Mouse (Mus musculus): ENCODE measurements around the gene Cradd.
A peak's percentile ranks its signal among the peaks of the same experiment; 100 is the strongest.

Cradd gene

DNA sequence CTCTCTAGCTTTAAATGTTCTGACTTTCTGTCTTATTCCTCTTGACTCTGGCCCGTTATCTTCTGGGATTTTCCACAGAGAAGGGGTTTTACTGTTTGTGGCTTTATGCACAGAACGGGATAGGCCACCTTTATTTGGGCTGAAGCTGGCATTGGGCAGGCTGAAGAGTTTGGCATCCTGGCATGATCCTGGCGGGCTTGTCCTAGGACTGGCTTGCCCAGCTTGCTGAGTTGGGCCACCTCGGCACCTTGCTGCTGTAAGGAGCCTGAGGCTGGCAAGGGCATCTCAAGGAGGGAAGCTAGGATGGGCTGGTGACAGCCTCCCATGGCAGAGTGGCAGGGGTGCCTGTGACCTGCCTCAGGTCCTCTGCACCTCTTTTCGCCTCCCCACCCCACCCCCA, 55.6 kb downstream of the Cradd start:
- DNase-seq = no peak

DNA sequence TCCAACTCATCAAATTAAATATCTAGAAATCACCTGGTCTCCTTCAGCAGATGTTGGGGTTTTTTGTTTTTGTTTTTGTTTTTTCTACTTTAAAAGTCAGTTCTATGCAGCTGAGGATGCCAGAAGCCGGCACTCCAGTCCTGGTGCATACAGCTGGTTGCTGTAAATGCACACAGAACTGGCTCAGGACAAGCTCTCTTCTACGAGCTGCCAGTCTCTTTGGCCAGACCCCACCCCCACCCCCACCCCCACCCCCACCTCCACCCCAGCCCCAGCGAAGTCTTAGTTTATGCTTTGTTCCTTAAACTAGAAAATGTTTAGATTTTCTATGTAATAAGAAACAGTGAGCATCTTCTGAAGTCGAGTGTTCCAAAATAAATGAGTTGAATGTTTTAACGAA, 57.0 kb downstream of the Cradd start:
- no peak for DNase-seq

DNA sequence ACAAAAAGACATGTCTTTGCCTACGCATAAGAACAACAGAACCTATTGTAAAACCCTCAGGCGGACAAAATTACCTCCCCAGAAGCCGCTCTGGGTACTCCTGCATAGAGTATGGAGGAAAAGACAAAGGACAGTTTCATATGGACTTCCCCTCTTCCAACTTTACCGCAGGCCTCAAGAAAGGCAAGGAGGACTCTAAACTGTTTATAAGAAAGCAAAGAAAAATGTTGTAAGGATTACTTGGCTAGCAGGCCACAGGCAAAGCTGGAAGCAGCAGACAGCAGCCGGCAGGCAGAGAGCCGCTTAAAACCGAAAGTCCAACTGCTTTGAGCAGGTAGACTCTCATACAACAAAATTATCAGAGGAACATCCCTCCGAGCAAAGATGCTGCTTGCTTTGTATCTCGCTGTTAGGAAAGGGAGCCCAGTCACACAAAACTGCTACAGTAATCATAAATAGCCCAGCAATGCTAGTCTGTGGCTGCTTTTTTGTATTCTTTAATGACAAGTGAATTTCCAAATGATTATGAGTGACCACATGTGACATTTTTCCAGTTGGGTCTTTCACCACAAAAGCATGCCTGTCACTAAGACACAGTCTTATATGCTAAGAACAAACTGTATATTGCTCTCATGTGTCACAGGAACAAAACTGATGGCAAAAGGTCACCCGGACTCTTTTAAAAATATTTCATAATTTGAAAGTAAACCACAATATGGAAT, 57.7 kb downstream of the Cradd start:
- no peak for DNase-seq

DNA sequence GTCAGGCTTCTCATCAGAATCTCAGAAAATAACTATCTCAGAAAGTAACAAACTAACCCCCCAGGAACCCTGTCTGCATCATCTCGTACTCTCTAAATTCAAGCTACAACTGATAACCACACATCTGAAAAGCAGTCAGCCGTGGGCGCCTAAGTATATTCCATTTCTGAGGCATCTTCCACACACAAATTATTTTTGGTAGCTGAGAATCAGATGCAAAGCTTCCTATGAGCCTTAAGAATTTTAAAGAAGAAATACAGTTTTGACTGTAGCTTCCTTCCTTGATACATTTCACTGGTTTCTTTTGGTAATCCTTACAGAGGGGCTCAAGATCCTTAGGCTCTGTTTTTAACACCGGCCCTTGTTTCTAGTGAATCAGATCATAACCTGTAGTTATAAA, 58.4 kb downstream of the Cradd start:
- DNase-seq = no peak

DNA sequence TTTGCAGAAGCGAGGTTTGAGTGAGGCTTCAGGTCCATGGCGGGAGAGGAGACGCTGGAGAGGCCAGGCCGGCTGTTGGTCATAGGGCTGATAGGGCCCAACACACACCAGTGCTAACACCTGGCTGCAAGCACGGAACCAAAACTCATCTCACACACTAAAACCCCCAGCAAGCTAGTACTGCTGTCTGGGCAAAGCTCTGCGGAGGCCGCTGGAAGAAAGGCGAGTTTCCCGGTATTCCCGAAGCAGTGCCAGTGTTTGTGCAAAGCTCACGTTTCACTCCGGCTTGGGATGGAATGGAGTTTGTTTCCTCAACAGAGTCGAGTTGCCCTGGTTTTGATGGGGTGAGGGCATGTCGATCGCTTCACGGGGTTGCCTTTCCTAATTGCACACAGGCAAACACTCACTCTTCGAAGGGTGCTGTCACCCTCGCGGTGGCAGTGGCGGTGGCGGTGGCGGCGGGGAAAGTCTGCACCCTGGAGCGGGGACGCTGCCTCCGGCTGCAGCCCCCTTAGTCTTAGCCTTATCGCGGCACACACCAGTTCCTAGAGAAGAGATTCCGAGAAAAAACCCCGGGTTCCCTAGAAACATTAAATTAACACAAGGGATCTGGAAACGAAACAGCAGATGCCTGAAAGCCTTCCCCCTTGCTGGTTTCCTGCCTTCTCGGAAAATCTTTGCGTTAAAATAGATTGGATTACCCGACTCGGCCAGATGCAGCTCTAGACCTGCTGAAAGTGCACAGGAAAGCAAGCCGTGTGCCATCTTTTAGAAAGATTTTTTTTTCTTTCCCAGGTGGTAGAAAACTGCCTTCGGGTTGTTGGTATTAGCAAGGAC, 59.2 kb downstream of the Cradd start:
- peak; percentile 64 to 70 for DNase-seq

DNA sequence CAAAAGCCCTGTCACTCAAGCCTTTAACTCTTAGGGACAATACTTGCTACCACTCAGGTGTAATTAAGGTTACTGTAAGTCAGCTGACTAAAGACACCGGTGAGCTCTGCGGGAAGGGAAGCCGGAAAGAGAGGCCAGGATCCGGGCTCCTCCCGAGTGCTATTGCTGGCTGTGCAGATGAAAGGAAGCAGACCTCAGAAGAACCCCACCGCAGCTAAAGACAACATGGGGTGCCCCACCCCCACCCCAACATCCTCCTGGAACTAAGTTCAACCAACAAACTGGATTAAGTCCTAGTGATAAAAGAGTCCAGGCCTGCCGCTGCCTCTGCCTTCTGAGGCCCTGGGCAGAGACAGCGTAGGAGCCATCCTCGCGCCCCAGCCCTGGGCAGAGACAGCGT, 61.5 kb downstream of the Cradd start:
- no peak for DNase-seq

DNA sequence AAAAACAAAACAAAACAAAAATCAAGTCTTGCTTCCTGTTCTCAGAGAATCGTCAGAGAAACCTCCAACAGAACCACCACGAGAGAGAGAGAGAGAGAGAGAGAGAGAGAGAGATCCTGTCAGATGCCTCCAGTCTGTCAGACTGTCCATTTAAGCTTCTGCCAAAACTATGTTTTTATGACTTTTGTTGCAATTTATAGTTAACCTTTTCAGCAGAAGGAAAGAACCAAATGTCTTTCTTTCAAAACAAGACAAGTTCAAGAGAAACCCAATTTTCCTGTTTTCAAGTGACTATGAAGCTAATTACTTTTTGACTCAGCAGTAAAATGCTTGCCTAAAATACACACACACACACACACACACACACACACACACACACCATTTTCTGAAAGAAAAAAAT, 62.7 kb downstream of the Cradd start:
- no peak for DNase-seq

DNA sequence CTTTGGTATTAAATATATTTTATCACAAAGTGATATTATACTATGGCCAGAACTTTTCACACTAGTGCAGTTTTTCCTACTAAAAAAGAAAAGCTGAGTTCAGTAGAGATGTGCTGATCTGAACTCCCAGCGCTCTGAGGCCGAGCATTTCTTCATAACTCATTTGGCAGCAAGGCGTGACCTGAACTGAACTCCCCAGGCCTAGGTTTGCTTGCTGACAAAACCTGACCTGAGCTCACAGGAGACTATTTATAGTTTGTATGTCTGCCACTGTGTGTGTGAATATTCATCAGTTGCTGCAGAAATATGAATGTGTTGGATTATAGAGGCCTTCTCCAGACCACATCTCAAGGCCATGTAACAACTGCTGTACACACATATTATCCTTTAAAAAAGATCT, 63.5 kb downstream of the Cradd start:
- peak in 1 of 2 experiments; percentile 35 for DNase-seq

DNA sequence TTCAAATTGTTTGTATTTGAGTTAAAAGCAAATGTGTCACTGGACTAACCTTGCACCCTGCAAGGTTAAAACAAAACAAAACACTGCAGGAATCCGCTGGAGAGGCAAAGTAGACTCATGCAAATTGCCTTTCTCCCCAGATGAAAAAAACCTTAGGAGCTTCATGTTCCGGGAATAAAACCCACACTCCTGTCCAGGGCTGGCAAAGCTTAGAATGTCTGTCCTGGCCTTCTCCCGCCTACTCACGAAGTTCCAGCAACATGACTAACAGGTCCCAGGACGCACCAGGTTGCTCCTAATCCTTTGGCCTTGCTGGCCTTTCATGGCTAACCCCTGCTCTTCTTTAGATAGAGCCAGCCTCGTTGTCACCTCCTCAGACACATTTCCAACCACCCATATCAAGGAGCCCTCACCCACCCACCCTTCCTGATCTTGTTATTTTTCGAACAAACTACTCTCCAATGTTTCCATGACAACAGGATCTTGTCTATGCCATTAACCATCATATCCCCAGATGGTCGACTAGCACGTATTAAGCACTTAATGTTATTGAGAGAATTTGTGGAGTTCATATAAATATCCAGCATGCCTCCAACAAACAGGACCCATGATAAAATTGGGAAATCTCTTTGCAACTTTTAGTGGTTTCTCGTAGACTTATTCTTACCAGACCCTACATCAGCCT, 65.3 kb downstream of the Cradd start:
- DNase-seq = no peak

DNA sequence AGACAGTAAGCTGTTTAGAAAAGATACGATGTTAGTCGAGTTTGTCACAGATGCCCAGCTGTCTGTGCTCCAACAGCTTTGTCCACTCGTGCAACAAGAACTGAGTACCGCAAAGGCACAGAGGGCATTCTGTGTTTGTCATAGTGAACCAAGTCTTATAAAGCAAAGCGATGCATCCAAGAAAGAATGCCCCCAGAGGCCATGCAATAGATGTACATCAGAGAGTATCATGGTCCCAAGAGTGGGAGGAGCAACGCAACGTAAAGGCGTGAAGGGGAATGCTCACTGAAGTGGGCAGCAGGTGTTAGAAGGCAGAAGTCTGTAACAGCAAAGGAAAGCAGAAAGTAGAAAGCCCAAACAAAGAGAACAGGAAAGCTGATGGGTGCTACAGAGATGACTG, 66.0 kb downstream of the Cradd start:
- DNase-seq = no peak

DNA sequence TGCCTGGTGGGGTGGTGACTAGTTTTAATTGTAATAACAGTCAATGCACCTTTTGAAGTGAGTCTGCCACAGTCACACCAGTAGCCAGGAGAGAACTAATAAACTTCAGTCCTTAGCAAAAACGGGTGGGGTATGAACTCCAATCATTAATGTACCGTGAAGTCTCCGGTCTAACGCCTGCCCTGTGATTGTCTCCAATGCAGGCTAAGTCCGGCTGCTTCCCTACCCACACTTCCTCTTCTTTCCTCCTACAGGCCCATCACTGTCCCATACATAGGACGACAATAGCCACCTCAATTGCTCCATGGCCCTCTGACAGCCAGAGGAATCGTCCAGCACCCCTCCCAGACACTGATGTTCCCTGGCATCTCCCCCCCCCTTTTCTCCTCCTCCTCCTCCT, 67.8 kb downstream of the Cradd start:
- no peak for DNase-seq

DNA sequence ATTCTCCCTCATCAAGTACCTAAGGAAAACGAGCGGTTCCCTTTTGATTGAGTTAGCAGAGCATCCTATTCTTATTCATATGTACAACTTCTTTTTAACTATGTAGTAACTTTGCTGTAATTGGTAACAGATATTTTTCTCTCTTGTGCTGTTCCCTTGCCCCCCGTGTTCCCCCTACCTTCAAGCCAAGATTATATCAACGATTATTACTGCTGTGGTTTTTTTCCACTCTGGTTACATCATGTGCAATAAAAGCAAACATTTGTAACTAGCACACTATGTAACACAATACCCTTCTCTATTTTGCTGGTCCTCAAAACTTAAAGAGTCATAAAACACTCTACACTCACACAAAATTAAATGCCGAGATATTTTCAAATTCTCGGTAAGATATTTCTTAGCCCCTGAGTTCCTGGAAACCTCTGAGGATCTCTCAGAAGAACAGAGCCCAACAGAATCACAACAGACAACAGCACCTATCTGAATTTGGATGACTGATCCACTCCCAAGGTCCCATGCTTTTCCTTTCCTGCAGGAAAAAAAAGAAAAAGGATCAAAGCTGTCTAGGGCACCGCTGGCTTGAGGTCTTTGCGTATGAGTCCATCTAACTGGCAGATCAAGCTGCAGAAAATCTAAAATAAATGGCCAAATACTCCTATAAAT, 68.8 kb downstream of the Cradd start:
- no peak for DNase-seq

DNA sequence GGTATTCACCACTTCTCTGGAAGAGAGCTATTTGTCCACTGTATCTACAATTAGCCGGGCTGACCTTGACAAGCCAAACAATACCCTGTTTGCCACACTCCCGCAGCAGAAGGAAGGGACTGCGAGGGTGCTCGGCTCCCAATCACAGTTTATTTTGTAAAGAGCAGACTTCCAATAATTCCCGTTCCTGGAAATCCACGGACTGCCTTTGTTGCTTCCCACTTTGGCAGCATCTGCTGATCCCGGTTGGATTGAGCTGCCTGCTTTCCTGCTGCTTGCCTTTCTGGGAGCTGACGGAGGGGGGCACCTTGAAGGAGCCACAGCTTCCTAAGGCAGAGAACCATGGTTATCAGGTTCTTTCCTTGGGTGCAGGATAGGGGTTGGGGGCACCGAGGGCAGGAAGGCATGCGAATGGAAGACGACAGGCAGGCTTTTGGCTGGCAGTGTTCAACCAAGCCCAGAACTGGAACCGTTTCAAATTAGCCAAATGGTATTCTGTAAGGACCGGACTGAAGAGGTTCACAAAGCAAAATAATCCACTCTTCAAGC, 69.4 kb downstream of the Cradd start:
- DNase-seq = peak; percentile 27 to 54

DNA sequence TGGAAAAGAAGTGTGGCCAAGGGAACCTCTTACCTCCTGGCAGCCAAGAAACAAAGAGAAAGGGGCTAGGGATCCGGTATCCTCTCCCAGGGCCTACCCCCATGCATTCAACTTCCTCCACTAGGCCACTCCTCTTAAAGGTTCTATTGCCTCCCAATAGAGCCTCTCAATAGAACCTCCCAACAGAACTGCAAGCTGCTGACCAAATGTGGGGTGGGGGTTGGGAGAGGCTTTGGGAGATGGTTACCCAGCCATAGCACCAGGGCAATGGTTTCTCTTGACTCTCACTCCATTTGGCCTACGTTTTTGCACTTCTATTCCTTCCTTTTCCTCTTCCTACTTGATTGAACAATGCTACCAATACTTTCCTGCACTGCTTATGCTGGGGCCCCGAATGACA, 69.9 kb downstream of the Cradd start:
- no peak for DNase-seq

DNA sequence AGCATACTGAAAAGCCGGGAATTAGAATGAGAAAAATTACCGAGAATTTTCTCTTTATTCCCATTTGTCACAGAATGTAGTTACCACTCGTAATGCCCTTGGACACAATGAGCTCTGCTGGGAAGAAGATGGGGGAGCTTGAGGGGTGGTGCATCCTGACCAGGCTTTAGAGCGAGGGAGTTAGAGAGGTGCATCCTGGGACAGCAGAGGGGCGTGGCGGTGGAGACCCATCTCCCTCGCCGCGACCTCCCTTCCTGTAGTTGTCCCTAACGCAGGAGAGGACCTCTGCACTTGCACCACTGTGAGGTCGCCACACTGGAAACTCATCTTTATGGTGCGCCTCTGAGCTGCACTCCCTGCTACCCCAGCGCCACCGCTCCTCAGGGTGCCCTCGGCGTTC, 72.3 kb downstream of the Cradd start:
- DNase-seq = no peak

DNA sequence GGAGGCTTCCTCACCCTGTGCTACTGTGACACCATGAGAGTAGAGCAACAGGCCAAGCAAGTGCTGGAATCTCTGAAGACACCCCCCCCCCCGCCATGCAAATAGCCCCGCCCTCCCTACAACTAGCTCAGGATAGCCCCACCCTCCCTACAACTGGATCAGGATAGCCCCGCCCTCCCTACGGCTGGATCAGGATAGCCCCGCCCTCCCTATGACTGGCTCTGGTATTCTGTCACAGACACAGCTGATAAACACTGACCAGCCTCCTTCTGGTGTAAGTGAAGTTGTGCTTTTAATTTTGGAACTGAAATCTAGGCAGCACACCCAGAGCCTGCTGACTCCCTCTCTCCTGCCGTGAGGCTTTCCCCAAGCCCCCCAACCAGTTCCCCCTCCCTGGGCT, 75.6 kb downstream of the Cradd start:
- no peak for DNase-seq

DNA sequence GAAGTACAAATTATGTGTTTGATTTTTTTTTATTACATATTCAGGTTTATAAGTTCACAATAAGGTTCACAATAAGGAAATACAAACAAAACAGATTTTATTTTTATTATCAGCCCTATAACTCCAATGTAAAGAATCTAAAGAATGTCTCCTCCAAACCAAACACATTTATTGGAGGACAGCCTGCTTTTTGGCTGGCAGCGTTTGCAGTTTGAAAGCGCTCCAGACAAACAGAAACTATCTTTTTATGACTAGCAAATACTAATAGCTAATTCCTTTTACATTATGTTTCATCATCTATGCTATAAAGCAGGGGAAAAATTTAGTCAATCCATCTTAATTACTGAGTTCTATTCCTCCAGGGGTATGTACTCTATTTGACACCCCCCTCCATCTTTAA, 77.2 kb downstream of the Cradd start:
- no peak for DNase-seq

DNA sequence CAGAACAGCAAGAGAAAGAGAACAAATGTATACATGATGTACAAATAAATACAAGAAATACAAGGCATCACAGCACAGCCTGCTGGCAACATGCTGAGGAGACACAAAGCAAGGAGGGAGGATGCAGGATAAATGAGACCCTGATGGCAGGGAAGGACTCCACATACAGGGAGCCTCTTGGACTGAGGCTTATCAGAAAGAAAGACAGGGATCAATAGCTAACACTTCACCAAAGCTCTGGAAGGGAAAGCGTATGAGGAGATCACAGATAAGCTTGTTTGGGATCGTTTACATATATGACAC, 78.3 kb downstream of the Cradd start:
- no peak for DNase-seq

DNA sequence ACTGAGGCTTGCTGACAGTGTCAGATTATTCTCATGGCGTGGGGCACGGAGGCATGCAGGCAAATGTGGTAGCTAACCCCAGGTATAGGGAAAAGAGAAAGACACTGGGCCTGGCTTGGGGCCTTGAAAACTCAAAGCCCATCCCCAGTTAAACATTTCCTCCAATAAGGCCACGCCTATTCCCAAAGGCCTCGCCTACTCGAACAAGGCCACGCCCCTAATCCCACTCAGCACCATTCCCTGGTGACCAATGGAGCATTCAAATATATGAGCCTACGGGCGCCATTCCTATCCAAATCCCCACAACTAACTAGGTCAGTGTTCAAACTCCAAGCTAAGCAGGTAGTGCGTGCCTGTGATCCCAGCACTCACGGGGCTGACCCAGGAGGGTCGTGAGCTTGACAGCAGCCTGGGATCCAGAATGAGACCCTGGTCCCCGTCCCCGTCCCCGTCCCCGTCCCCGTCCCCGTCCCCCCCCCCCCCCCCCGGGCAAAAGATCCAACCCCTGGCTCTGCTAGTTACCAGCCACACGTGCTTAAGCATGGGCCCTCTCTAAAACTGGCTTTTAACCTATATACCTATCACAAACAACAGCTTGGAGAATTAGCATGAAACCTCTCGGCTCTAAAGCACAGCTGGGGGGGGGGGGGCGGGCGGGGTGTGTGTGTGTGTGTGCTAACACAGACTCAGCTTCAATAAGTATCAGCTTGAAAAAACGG, 78.8 kb downstream of the Cradd start:
- DNase-seq = no peak

DNA sequence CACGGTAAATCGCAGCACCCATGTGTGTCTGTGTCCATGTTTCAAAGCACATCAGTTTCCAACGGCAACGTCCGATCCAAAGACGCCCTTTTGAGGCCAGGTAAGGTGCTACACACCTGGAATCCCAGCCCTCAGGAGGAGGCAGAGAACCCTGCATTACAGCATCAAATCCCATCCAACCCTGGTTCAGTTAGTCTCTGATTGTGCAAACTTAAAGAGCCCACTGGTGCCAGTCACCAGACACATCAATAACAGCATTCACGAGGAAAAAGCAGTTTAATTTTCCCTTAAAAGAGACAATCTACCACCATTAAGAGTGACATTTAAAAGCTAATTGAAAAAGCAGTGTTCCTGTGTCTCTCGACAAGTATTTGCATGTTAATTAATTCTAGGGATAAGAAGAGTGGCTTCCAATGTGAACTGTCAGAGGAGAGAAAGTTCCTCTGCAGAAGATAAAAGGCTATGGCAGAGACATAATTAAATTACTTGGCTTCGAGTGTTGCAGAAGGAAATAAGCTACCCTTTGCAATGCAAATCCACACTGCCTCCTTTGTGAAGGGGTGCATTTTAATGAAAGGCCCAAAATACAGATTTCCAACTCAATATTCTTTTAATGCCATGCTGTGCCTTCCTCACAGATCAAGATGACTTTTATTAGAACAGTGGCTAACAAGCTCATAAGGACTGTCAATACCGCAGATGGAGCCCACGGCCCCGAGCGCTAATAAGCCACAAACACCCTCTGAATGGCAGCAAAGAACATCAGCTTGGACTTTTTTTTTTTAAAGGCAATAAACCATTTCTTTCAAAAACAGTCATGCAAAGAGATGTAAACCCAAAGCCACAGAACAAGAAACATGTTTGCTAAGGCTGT, 84.5 kb downstream of the Cradd start:
- no peak for DNase-seq

DNA sequence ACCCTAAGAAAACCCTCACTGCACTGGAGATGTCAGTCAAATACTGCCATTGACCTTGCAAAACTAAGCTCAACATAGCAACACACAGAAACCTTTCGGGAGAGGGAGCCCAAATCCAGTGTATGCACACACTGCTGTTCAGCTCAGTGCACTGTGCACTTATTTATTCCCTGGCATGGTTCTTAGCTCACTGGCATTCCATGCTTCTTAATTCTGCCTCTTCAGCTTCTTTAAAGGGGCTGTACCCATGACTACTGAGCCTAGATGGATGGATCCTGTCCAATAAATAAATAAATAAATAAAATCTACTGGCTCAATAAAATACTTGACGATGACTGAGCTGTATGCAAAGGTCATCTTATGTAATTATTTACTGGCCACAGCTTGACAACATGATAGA, 85.3 kb downstream of the Cradd start:
- no peak for DNase-seq

DNA sequence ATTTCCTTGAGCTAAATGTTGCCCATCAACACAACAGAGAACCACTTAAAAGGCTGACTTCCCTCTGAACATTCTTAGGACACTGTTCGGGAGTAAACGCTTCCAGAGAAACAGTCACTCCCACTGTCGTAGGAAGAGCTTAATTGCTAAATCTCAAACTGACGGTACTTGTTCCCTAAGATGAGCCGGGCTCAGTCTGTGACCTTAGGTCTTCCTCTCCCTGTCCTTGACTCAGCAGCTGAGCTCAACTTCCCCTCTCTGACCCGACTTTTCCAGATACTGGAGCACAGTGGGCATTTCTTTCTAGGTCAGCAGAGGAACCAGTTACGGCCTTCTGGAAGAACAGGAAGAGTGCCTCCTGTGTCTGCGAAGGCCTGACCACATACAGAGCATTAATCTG, 87.7 kb downstream of the Cradd start:
- no peak for DNase-seq

Measured in kidney, postnatal 4 days (tissue).